Mouse (Mus musculus) midbrain, embryonic 12.5 days (tissue): Measurements from ENCODE around the gene Ear6. TPM values are rescaled to one million over a fixed set of nuclear protein-coding genes. Genes with fewer than 3 reads are reported as not detected.
"Not testable (repeated sequence)": the region's sequence is repeated elsewhere in the genome, so short reads cannot be mapped to it uniquely, and the experiment has no call there.

Source experiments
- ATAC-seq: fragments of 200-750 bp; cut with Nextera tagmentation; 2 replicates; pipeline ENCODE4 v1.8.0; 2017; ENCODE audit warnings: low read depth, moderate TSS enrichment, moderate library complexity; ENCODE audit not compliant: low FRiP score
- H3K27ac ChIP-seq: fragments of 300-500 bp; sonication (generic); replicated peaks from 2 replicates; pipeline ENCODE4 v1.5.1; 2016; ENCODE audit warnings: mild to moderate bottlenecking
- H3K27me3 ChIP-seq: fragments of 300-500 bp; sonication (generic); 2 replicates; pipeline ENCODE4 v1.6.1; 2016; ENCODE audit warnings: mild to moderate bottlenecking
- H3K36me3 ChIP-seq: fragments of 300-500 bp; sonication (generic); 2 replicates; pipeline ENCODE4 v1.6.1; 2016
- H3K4me1 ChIP-seq: fragments of 300-500 bp; sonication (generic); 2 replicates; pipeline ENCODE4 v1.6.1; 2016
- H3K4me2 ChIP-seq: fragments of 300-500 bp; sonication (generic); replicated peaks from 2 replicates; pipeline ENCODE4 v1.6.1; 2016; ENCODE audit warnings: mild to moderate bottlenecking, moderate library complexity
- H3K4me3 ChIP-seq: fragments of 300-500 bp; sonication (generic); 2 replicates; pipeline ENCODE4 v1.5.1; 2016; ENCODE audit warnings: mild to moderate bottlenecking
- H3K9ac ChIP-seq: fragments of 300-500 bp; sonication (generic); replicated peaks from 2 replicates; pipeline ENCODE4 v1.6.1; 2016; ENCODE audit warnings: mild to moderate bottlenecking, moderate library complexity
- H3K9me3 ChIP-seq: fragments of 300-500 bp; sonication (generic); 2 replicates; pipeline ENCODE4 v1.6.1; 2016; ENCODE audit warnings: mild to moderate bottlenecking
- WGBS: fragments of 180-500 bp; shearing (Covaris S2); methylation state at CpG from one replicate; pipeline ENCODE4 v1.1.7; 2016; 5-methylcytosine and 5-hydroxymethylcytosine counted together
- polyA plus RNA-seq: library from polyadenylated mRNA; unstranded; fragments of >200 nt; fragmentation: Nextera tagmentation; extraction: Ambion mirVana; gene quantifications from 2 replicates; pipeline ENCODE4 v1.2.1, GENCODE M21; 2016

Ear6 gene
- not detected in 2 replicates for polyA plus RNA-seq

GRCm38 (mm10) chr14:51853399-51853798, at the start of gene Ear6:
TSS of gene Ear6 (plus strand) at chr14:51853699.
- no peak for ATAC-seq
- Histone ChIP-seq H3K9me3 (no peaks in the 10 kb centered on the region), H3K4me1 (no peaks in the 10 kb centered on the region)

GRCm38 (mm10) chr14:51826625-51827024, 26.9 kb upstream of the Ear6 start:
- Histone ChIP-seq H3K4me3 (no peak overlapping the region), H3K27me3 (no peaks in the 10 kb centered on the region; the same call in 1 of the 2 replicates), H3K4me2 (no peak overlapping the region), H3K9me3 (no peaks in the 10 kb centered on the region), H3K9ac (no peak overlapping the region), H3K27ac (no peak overlapping the region), H3K4me1 (no peaks in the 10 kb centered on the region), H3K36me3 (no peaks in the 10 kb centered on the region)
- 76% methylated on average over 1 of the region's 1 CpGs for WGBS
- ATAC-seq: no peak

More at GRCm38 (mm10) chr14:51853399-51853798, at the start of gene Ear6:
- Histone ChIP-seq H3K9ac (no peak within 1 kb of the TSS), H3K27ac (no peak within 1 kb of the TSS), H3K27me3 (no peaks in the 10 kb centered on the region), H3K36me3 (no peaks in the 10 kb centered on the region), H3K4me3 (no peak within 1 kb of the TSS), H3K4me2 (no peak within 1 kb of the TSS)

GRCm38 (mm10) chr14:51827842-51828241, 25.7 kb upstream of the Ear6 start:
- peak; percentile 63; the same call in 1 of the 2 replicates for ATAC-seq
- 40% methylated on average over 5 of the region's 5 CpGs for WGBS
- H3K27ac ChIP-seq, H3K4me1 ChIP-seq, H3K9me3 ChIP-seq, H3K4me2 ChIP-seq, H3K36me3 ChIP-seq, H3K9ac ChIP-seq, H3K4me3 ChIP-seq, H3K27me3 ChIP-seq: not testable (repeated sequence)

GRCm38 (mm10) chr14:51829188-51829587, 24.3 kb upstream of the Ear6 start:
- H3K9me3 ChIP-seq: no peaks in the 10 kb centered on the region
- H3K27ac ChIP-seq: no peak overlapping the region
- no peaks in the 10 kb centered on the region; the same call in 1 of the 2 replicates for H3K27me3 ChIP-seq
- no peaks in the 10 kb centered on the region for H3K4me1 ChIP-seq
- 82% methylated on average over 6 of the region's 6 CpGs for WGBS
- H3K4me3 ChIP-seq: no peak overlapping the region
- H3K36me3 ChIP-seq: no peaks in the 10 kb centered on the region
- ATAC-seq: no peak
- H3K4me2 ChIP-seq: no peak overlapping the region
- H3K9ac ChIP-seq: no peak overlapping the region

GRCm38 (mm10) chr14:51838480-51838879, 15.0 kb upstream of the Ear6 start:
- H3K9ac ChIP-seq, ATAC-seq, H3K9me3 ChIP-seq, H3K27me3 ChIP-seq, H3K4me1 ChIP-seq, H3K4me2 ChIP-seq, H3K36me3 ChIP-seq, H3K27ac ChIP-seq, H3K4me3 ChIP-seq: not testable (repeated sequence)
- 31% methylated on average over 2 of the region's 2 CpGs for WGBS

GRCm38 (mm10) chr14:51842250-51842649, 11.2 kb upstream of the Ear6 start:
- H3K9ac ChIP-seq: no peak overlapping the region
- H3K9me3 ChIP-seq: no peaks in the 10 kb centered on the region
- H3K4me1 ChIP-seq: no peaks in the 10 kb centered on the region
- no peaks in the 10 kb centered on the region for H3K27me3 ChIP-seq
- H3K4me2 ChIP-seq: no peak overlapping the region
- WGBS: 78% methylated on average over 1 of the region's 1 CpGs
- no peak for ATAC-seq
- no peaks in the 10 kb centered on the region for H3K36me3 ChIP-seq
- H3K27ac ChIP-seq: no peak overlapping the region
- H3K4me3 ChIP-seq: no peak overlapping the region

- Histone ChIP-seq H3K36me3 (no peaks in the 10 kb centered on the region), H3K27me3 (no peaks in the 10 kb centered on the region), H3K9me3 (no peaks in the 10 kb centered on the region), H3K27ac (no peak overlapping the region), H3K4me2 (no peak overlapping the region), H3K9ac (no peak overlapping the region), H3K4me3 (no peak overlapping the region), H3K4me1 (no peaks in the 10 kb centered on the region)
- 84% methylated on average over 2 of the region's 2 CpGs for WGBS
- no peak for ATAC-seq
Measured at GRCm38 (mm10) chr14:51842781-51843180, 10.7 kb upstream of the Ear6 start.

GRCm38 (mm10) chr14:51843882-51844281, 9.6 kb upstream of the Ear6 start:
- Histone ChIP-seq H3K9me3 (no peaks in the 10 kb centered on the region), H3K27ac (no peak overlapping the region), H3K36me3 (no peaks in the 10 kb centered on the region)

GRCm38 (mm10) chr14:51846566-51846965, 6.9 kb upstream of the Ear6 start:
- Histone ChIP-seq H3K9ac (no peak overlapping the region), H3K4me1 (no peaks in the 10 kb centered on the region), H3K4me2 (no peak overlapping the region), H3K27me3 (no peaks in the 10 kb centered on the region), H3K27ac (no peak overlapping the region), H3K4me3 (no peak overlapping the region), H3K36me3 (no peaks in the 10 kb centered on the region), H3K9me3 (no peaks in the 10 kb centered on the region)
- WGBS: 72% methylated on average over 3 of the region's 3 CpGs
- ATAC-seq: no peak

More at GRCm38 (mm10) chr14:51843882-51844281, 9.6 kb upstream of the Ear6 start:
- no peaks in the 10 kb centered on the region for H3K27me3 ChIP-seq
- H3K4me2 ChIP-seq: no peak overlapping the region
- ATAC-seq: no peak
- no peak overlapping the region for H3K4me3 ChIP-seq
- H3K9ac ChIP-seq: no peak overlapping the region
- no peaks in the 10 kb centered on the region for H3K4me1 ChIP-seq

GRCm38 (mm10) chr14:51851006-51851405, 2.5 kb upstream of the Ear6 start:
- not testable (repeated sequence) for H3K4me1 ChIP-seq, H3K36me3 ChIP-seq, H3K9me3 ChIP-seq, H3K4me3 ChIP-seq, H3K27me3 ChIP-seq, ATAC-seq, H3K9ac ChIP-seq, H3K27ac ChIP-seq, H3K4me2 ChIP-seq
- WGBS: 43% methylated on average over 3 of the region's 3 CpGs

- H3K9me3 ChIP-seq, H3K27ac ChIP-seq, H3K27me3 ChIP-seq, H3K4me1 ChIP-seq, H3K9ac ChIP-seq, ATAC-seq, H3K36me3 ChIP-seq, H3K4me2 ChIP-seq, H3K4me3 ChIP-seq: not testable (repeated sequence)
- 85% methylated on average over 7 of the region's 7 CpGs for WGBS
Measured at GRCm38 (mm10) chr14:51855280-51855679, 1.8 kb downstream of the Ear6 start.

- ATAC-seq, H3K27ac ChIP-seq: not testable (repeated sequence)
- 13% methylated on average over 1 of the region's 1 CpGs for WGBS
Measured at GRCm38 (mm10) chr14:51863603-51864002, 10.1 kb downstream of the Ear6 start.

GRCm38 (mm10) chr14:51870756-51871155, 17.3 kb downstream of the Ear6 start:
- H3K9me3 ChIP-seq: no peaks in the 10 kb centered on the region
- H3K27ac ChIP-seq: no peak overlapping the region
- H3K4me2 ChIP-seq: no peak overlapping the region
- H3K27me3 ChIP-seq: no peaks in the 10 kb centered on the region
- H3K4me1 ChIP-seq: no peaks in the 10 kb centered on the region
- no peaks in the 10 kb centered on the region for H3K36me3 ChIP-seq
- 80% methylated on average over 2 of the region's 2 CpGs for WGBS
- H3K9ac ChIP-seq: no peak overlapping the region
- no peak for ATAC-seq
- no peak overlapping the region for H3K4me3 ChIP-seq

More at GRCm38 (mm10) chr14:51863603-51864002, 10.1 kb downstream of the Ear6 start:
- not testable (repeated sequence) for H3K36me3 ChIP-seq, H3K9me3 ChIP-seq, H3K4me3 ChIP-seq, H3K27me3 ChIP-seq, H3K4me1 ChIP-seq, H3K4me2 ChIP-seq, H3K9ac ChIP-seq
